Mouse (Mus musculus) spleen, adult 2 months (tissue): Measurements from ENCODE around the gene Usp37. TPM values are rescaled to one million over a fixed set of nuclear protein-coding genes. Genes with fewer than 3 reads are reported as not detected.
"Not testable (repeated sequence)": the region's sequence is repeated elsewhere in the genome, so short reads cannot be mapped to it uniquely, and the experiment has no call there.

Experiments used
- DNase-seq, 2 experiments: peaks; one replicate each; pipeline versions ENCODE4 v3.0.0 to v3.0.0-alpha.2; 2012 to 2021; ENCODE audit warnings: low spot score in 2 of 2, low read depth in 1 of 2
- H3K27ac ChIP-seq: fragments of 200-500 bp; 2 replicates; pipeline ENCODE4 v1.5.1; 2012; ENCODE audit warnings: low read length, inconsistent platforms; ENCODE audit not compliant: insufficient read depth
- H3K27me3 ChIP-seq: fragments of 200-500 bp; 2 replicates; pipeline ENCODE4 v1.6.1; 2012; ENCODE audit warnings: mild to moderate bottlenecking, moderate library complexity, low read length, inconsistent platforms; ENCODE audit not compliant: control insufficient read depth, insufficient read depth
- H3K36me3 ChIP-seq: fragments of 200-500 bp; 2 replicates; pipeline ENCODE4 v1.6.1; 2012; ENCODE audit warnings: mild to moderate bottlenecking, low read length, inconsistent platforms; ENCODE audit not compliant: control insufficient read depth, insufficient read depth
- H3K4me1 ChIP-seq: fragments of 200-500 bp; 2 replicates; pipeline ENCODE4 v1.6.1; 2011; ENCODE audit warnings: inconsistent platforms; ENCODE audit not compliant: control insufficient read depth, insufficient read depth, insufficient read length
- H3K4me3 ChIP-seq: fragments of 200-500 bp; 2 replicates; pipeline ENCODE4 v1.5.1; 2011; ENCODE audit warnings: mild to moderate bottlenecking, inconsistent platforms; ENCODE audit not compliant: insufficient read depth, insufficient read length; ENCODE audit errors: extremely low read depth
- CTCF ChIP-seq: fragments of 200-500 bp; IDR thresholded peaks from 2 replicates; pipeline ENCODE4 v1.5.1; 2011; ENCODE audit warnings: mild to moderate bottlenecking, inconsistent platforms; ENCODE audit not compliant: insufficient read depth, insufficient read length, insufficient replicate concordance; ENCODE audit errors: extremely low read depth
- POLR2A ChIP-seq: fragments of 200-500 bp; IDR thresholded peaks from 2 replicates; pipeline ENCODE4 v1.6.1; 2011; ENCODE audit warnings: low read depth, low read length, inconsistent platforms
- WGBS: fragments of 180-500 bp; shearing (Covaris S2); methylation state at CpG from one replicate; pipeline ENCODE4 v1.1.7; 2018; 5-methylcytosine and 5-hydroxymethylcytosine counted together
- polyA plus RNA-seq: library from polyadenylated mRNA; depleted of rRNA; stranded (reverse); fragments of >200 nt; gene quantifications from 2 replicates; pipeline ENCODE4 v1.2.3, GENCODE M21; 2012

Usp37 gene
- polyA plus RNA-seq, 1 experiment: 2.5 TPM

- TF ChIP-seq CTCF (peak; percentile 29; the same call in 1 of the 2 replicates), POLR2A (no peak)
- WGBS: 1% methylated on average over 11 of the region's 11 CpGs
Measured at GRCm38 (mm10) chr1:74397919-74398451, 146.1 kb downstream of the Usp37 start.

GRCm38 (mm10) chr1:74397268-74397918, 146.7 kb downstream of the Usp37 start:
- TF ChIP-seq CTCF (peak; percentile 76), POLR2A (peak; percentile 80)
- Histone ChIP-seq H3K36me3 (peaks cover 17% of the 10 kb centered on the region), H3K4me1 (peaks cover 3% of the 10 kb centered on the region; the same call in 1 of the 2 replicates), H3K4me3 (peak overlapping the region; percentile 73), H3K27me3 (no peaks in the 10 kb centered on the region), H3K27ac (peak overlapping the region; percentile 94)
- under 1% methylated on average over 41 of the region's 41 CpGs for WGBS
- DNase-seq: peak; percentile 80 to 97

More at GRCm38 (mm10) chr1:74397919-74398451, 146.1 kb downstream of the Usp37 start:
- H3K4me3 ChIP-seq: peak overlapping the region; percentile 73
- peak overlapping the region; percentile 94 for H3K27ac ChIP-seq
- H3K36me3 ChIP-seq: peaks cover 17% of the 10 kb centered on the region
- H3K4me1 ChIP-seq: no peaks in the 10 kb centered on the region
- DNase-seq: peak; percentile 64 to 77
- no peaks in the 10 kb centered on the region for H3K27me3 ChIP-seq

GRCm38 (mm10) chr1:74396456-74397222, 147.4 kb downstream of the Usp37 start:
- WGBS: 19% methylated on average over 12 of the region's 12 CpGs
- Histone ChIP-seq H3K4me3 (peak overlapping the region; percentile 73), H3K36me3 (peaks cover 17% of the 10 kb centered on the region), H3K27ac (peak overlapping the region; percentile 80)
- DNase-seq, H3K4me1 ChIP-seq, H3K27me3 ChIP-seq: not testable (repeated sequence)

DNA sequence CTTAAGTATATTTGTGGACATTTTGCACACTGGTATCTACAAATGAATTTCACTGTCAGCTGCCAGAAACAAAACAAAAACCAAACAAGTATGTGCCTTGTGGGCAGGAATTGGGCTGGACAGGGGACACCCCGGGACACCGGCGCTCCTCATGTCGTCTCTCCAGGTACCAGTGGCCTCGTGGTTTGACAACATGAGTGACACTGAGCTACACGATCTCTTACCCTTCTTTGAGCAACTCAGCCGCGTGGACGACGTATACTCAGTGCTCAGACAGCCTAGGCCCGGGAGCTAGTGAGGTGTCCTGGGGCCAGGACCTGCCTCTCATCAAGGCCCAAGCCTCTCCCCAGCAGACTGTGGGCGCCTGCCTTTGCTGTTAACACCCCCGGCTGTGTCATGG, 148.8 kb downstream of the Usp37 start:
- Histone ChIP-seq H3K4me3 (no peak overlapping the region), H3K4me1 (peaks cover 9% of the 10 kb centered on the region; the same call in 1 of the 2 replicates), H3K36me3 (peaks cover 17% of the 10 kb centered on the region), H3K27ac (no peak overlapping the region), H3K27me3 (no peaks in the 10 kb centered on the region)
- no peak for TF ChIP-seq POLR2A
- DNase-seq: no peak
- WGBS: 93% methylated on average over 12 of the region's 13 CpGs

- no peak for DNase-seq
- Histone ChIP-seq H3K27ac (no peak overlapping the region), H3K36me3 (peaks cover 17% of the 10 kb centered on the region), H3K4me3 (no peak overlapping the region), H3K4me1 (peaks cover 10% of the 10 kb centered on the region; the same call in 1 of the 2 replicates), H3K27me3 (no peaks in the 10 kb centered on the region)
- TF ChIP-seq POLR2A: no peak
- no peak for TF ChIP-seq CTCF
- 97% methylated on average over 15 of the region's 15 CpGs for WGBS
Measured at GRCm38 (mm10) chr1:74394858-74395257, 149.2 kb downstream of the Usp37 start.

DNA sequence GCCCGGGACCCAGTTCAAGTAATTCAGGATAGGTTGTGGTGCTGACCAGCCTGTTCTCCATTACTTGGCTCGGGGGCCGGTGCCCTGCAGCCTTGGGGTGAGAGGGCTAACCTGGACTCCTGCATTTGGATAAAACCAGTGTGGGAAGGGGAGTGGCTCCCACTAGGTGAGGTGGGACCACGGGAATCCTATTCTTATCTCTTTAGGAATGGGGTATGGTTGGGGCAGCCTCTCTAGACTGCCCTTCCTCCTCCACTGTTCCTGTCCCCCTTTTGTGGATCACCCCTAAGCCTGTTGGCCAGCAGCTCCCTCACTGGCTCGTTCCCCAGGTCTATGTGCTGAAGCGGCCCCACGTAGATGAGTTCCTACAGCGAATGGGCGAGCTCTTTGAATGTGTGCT, 149.8 kb downstream of the Usp37 start:
- H3K36me3 ChIP-seq: peaks cover 17% of the 10 kb centered on the region

More for the DNA sequence above, 149.8 kb downstream of the Usp37 start:
- no peaks in the 10 kb centered on the region for H3K27me3 ChIP-seq
- H3K4me1 ChIP-seq: peaks cover 15% of the 10 kb centered on the region
- H3K27ac ChIP-seq: no peak overlapping the region
- H3K4me3 ChIP-seq: no peak overlapping the region
- TF ChIP-seq CTCF (no peak), POLR2A (no peak)
- WGBS: 95% methylated on average over 9 of the region's 9 CpGs
- DNase-seq: no peak
